Mouse (Mus musculus) heart, adult 2 months (tissue): ENCODE results near the gene Galnt9.

Source experiments
- CTCF ChIP-seq: fragments of 200-600 bp; IDR thresholded peaks from 2 replicates; pipeline ENCODE4 v1.8.1; 2022; ENCODE audit warnings: antibody characterized with exemption, mild to moderate bottlenecking, moderate library complexity
- EP300 ChIP-seq: fragments of 200-500 bp; IDR thresholded peaks from 2 replicates; pipeline ENCODE4 v1.6.1; 2011; ENCODE audit warnings: low read depth, low read length, control low read depth; ENCODE audit not compliant: insufficient read depth

DNA sequence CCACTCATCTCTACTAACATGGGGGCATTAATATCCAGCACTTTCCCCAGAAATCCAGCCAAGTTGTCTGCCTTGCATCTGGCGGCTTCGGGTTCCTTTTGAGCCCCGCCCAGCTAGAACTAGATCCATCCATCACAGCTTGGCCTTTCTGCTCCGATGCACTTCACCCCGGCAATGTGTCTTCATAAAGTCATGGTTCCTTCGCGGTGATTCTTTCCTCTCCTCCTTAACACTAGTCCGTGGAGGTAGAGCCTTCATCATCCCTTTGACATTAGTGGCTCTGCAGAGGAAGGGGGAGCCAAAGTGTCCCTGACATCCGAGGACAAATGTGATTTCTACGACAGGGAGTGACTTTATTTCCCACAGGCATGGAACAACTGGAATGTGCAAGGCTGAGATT, 46.1 kb upstream of the Galnt9 start:
- TF ChIP-seq CTCF (no peak), EP300 (no peak)
